Mouse (Mus musculus) testis, adult 10 weeks (tissue): Measurements from ENCODE around the gene Cyp1a2. TPM values are rescaled to one million over a fixed set of nuclear protein-coding genes. Genes with fewer than 3 reads are reported as not detected.

Source experiments
- polyA plus RNA-seq: library from polyadenylated mRNA; stranded (reverse); fragments of 350-450 nt; fragmentation: Illumina TruSeq; extraction: RNeasy Lipid Tissue Mini Kit (QIAGEN cat#74804); gene quantifications from one replicate; pipeline ENCODE4 v1.2.3, GENCODE M21; 2014; ENCODE audit warnings: low read depth, low replicate concordance

The Cyp1a2 gene
- polyA plus RNA-seq: 0.10 TPM

GRCm38 (mm10) chr9:57683520-57683919 lies at the start of gene Cyp1a2:
Gene Cyp1a2, minus strand, starts transcription at chr9:57683703.

GRCm38 (mm10) chr9:57708068-57708719 lies 24.7 kb upstream of the Cyp1a2 start, which contains the start of gene Edc3:
Gene Edc3, plus strand, starts transcription at chr9:57708540.

GRCm38 (mm10) chr9:57687751-57688150 lies 4.2 kb upstream of the Cyp1a2 start, which contains the start of gene Cyp1a1:
Gene Cyp1a1, plus strand, starts transcription at chr9:57687928.

GRCm38 (mm10) chr9:57653283-57653682 lies 30.2 kb downstream of the Cyp1a2 start, which contains the start of gene Csk:
Gene Csk, minus strand, starts transcription at chr9:57653631.

Other genes starting within 250 kb of the Cyp1a2 start
- gene Ppcdc, start 243.6 kb downstream of the Cyp1a2 start, polyA plus RNA-seq: 5.7 TPM
- gene Scamp5, start 215.6 kb downstream of the Cyp1a2 start, polyA plus RNA-seq: 1.2 TPM
- gene Rpp25, start 179.7 kb downstream of the Cyp1a2 start, polyA plus RNA-seq: 0.14 TPM
- 491 TPM for gene Cox5a, start 162.4 kb downstream of the Cyp1a2 start, polyA plus RNA-seq
- 3.2 TPM for gene Fam219b, start 146.2 kb downstream of the Cyp1a2 start, polyA plus RNA-seq
- gene Mpi, start 130.9 kb downstream of the Cyp1a2 start, polyA plus RNA-seq: 102 TPM
- 26.7 TPM for gene Scamp2, start 122.8 kb downstream of the Cyp1a2 start, polyA plus RNA-seq
- gene Ulk3, start 94.3 kb downstream of the Cyp1a2 start, polyA plus RNA-seq: 1.7 TPM
- not detected for gene Cplx3, start 77.4 kb downstream of the Cyp1a2 start, polyA plus RNA-seq
- gene Lman1l, start 62.9 kb downstream of the Cyp1a2 start, polyA plus RNA-seq: not detected
- gene Csk, start 30.1 kb downstream of the Cyp1a2 start, polyA plus RNA-seq: 1.2 TPM
- not detected for gene Cyp1a1, start 4.2 kb upstream of the Cyp1a2 start, polyA plus RNA-seq
- gene Edc3, start 24.8 kb upstream of the Cyp1a2 start, polyA plus RNA-seq: 3.5 TPM
- 98.7 TPM for gene Clk3, start 82.2 kb upstream of the Cyp1a2 start, polyA plus RNA-seq
- 14.5 TPM for gene Arid3b, start 153.1 kb upstream of the Cyp1a2 start, polyA plus RNA-seq
- 591 TPM for gene Ubl7, start 227.3 kb upstream of the Cyp1a2 start, polyA plus RNA-seq